Mouse (Mus musculus): ENCODE measurements around the gene Erf.
A peak's percentile ranks its signal among the peaks of the same experiment; 100 is the strongest.

Erf gene

GRCm38 (mm10) chr7:25248846-25249313 lies 1.7 kb downstream of the Erf start:
- H3K9me3 ChIP-seq (ENCODE audit: low read length), result no peaks in the 10 kb centered on the region
- peak overlapping the region; percentile 98 for H3K4me3 ChIP-seq (replicated peaks; ENCODE audit: low read length)
- peaks cover 68% of the 10 kb centered on the region for H3K4me1 ChIP-seq (replicated peaks; ENCODE audit: low read depth, low read length)
- peaks cover 45% of the 10 kb centered on the region for H3K36me3 ChIP-seq (ENCODE audit: insufficient read depth, low read length)
- H3K27me3 ChIP-seq (ENCODE audit: insufficient read depth, low read length), result no peaks in the 10 kb centered on the region
- TF ChIP-seq NANOG (IDR thresholded peaks at IDR 0.05; ENCODE audit: borderline replicate concordance, low read length) (no peak), CTCF (conservative IDR thresholded peaks at IDR 0.05; ENCODE audit: low read length) (no peak), POU5F1 (IDR thresholded peaks at IDR 0.05; ENCODE audit: borderline replicate concordance, low read length) (no peak)

GRCm38 (mm10) chr7:25248018-25248647 lies 2.4 kb downstream of the Erf start:
- Histone ChIP-seq H3K4me3 (replicated peaks; ENCODE audit: low read length) (peak overlapping the region; percentile 98), H3K9me3 (ENCODE audit: low read length) (no peaks in the 10 kb centered on the region), H3K27me3 (ENCODE audit: insufficient read depth, low read length) (no peaks in the 10 kb centered on the region), H3K4me1 (replicated peaks; ENCODE audit: low read depth, low read length) (peaks cover 71% of the 10 kb centered on the region), H3K36me3 (ENCODE audit: insufficient read depth, low read length) (peaks cover 50% of the 10 kb centered on the region)
- TF ChIP-seq CTCF (conservative IDR thresholded peaks at IDR 0.05; ENCODE audit: low read length) (no peak), POU5F1 (IDR thresholded peaks at IDR 0.05; ENCODE audit: borderline replicate concordance, low read length) (no peak)

GRCm38 (mm10) chr7:25247498-25247897 lies 3.1 kb downstream of the Erf start:
- Histone ChIP-seq H3K4me1 (replicated peaks; ENCODE audit: low read depth, low read length) (peaks cover 73% of the 10 kb centered on the region), H3K27me3 (ENCODE audit: insufficient read depth, low read length) (no peaks in the 10 kb centered on the region), H3K36me3 (ENCODE audit: insufficient read depth, low read length) (peaks cover 56% of the 10 kb centered on the region), H3K4me3 (replicated peaks; ENCODE audit: low read length) (peak overlapping the region; percentile 98), H3K9me3 (ENCODE audit: low read length) (no peaks in the 10 kb centered on the region)
- TF ChIP-seq POU5F1 (IDR thresholded peaks at IDR 0.05; ENCODE audit: borderline replicate concordance, low read length), result no peak

GRCm38 (mm10) chr7:25246759-25247137 lies 3.8 kb downstream of the Erf start:
- peaks cover 69% of the 10 kb centered on the region for H3K4me1 ChIP-seq (replicated peaks; ENCODE audit: low read depth, low read length)
- H3K27me3 ChIP-seq (ENCODE audit: insufficient read depth, low read length), result no peaks in the 10 kb centered on the region
- peaks cover 59% of the 10 kb centered on the region for H3K36me3 ChIP-seq (ENCODE audit: insufficient read depth, low read length)
- no peaks in the 10 kb centered on the region for H3K9me3 ChIP-seq (ENCODE audit: low read length)
- H3K4me3 ChIP-seq (replicated peaks; ENCODE audit: low read length), result peak overlapping the region; percentile 98
- TF ChIP-seq CTCF (conservative IDR thresholded peaks at IDR 0.05; ENCODE audit: low read length), result no peak
- TF ChIP-seq NANOG (IDR thresholded peaks at IDR 0.05; ENCODE audit: borderline replicate concordance, low read length), result no peak
- TF ChIP-seq POU5F1 (IDR thresholded peaks at IDR 0.05; ENCODE audit: borderline replicate concordance, low read length), result no peak

- no peaks in the 10 kb centered on the region for H3K9me3 ChIP-seq (ENCODE audit: low read length)
- H3K4me1 ChIP-seq (replicated peaks; ENCODE audit: low read depth, low read length), result peaks cover 69% of the 10 kb centered on the region
- peak overlapping the region; percentile 98 for H3K4me3 ChIP-seq (replicated peaks; ENCODE audit: low read length)
- TF ChIP-seq CTCF (conservative IDR thresholded peaks at IDR 0.05; ENCODE audit: low read length), result no peak
- no peak for TF ChIP-seq POU5F1 (IDR thresholded peaks at IDR 0.05; ENCODE audit: borderline replicate concordance, low read length)
- no peak for TF ChIP-seq NANOG (IDR thresholded peaks at IDR 0.05; ENCODE audit: borderline replicate concordance, low read length)
- peaks cover 64% of the 10 kb centered on the region for H3K36me3 ChIP-seq (ENCODE audit: insufficient read depth, low read length)
- no peaks in the 10 kb centered on the region for H3K27me3 ChIP-seq (ENCODE audit: insufficient read depth, low read length)
Observed at GRCm38 (mm10) chr7:25246079-25246758, 4.3 kb downstream of the Erf start.

- Histone ChIP-seq H3K4me1 (replicated peaks; ENCODE audit: low read depth, low read length) (peaks cover 79% of the 10 kb centered on the region), H3K4me3 (replicated peaks; ENCODE audit: low read length) (peak overlapping the region; percentile 98), H3K27me3 (ENCODE audit: insufficient read depth, low read length) (no peaks in the 10 kb centered on the region), H3K36me3 (ENCODE audit: insufficient read depth, low read length) (peaks cover 77% of the 10 kb centered on the region), H3K9me3 (ENCODE audit: low read length) (no peaks in the 10 kb centered on the region)
- TF ChIP-seq NANOG (IDR thresholded peaks at IDR 0.05; ENCODE audit: borderline replicate concordance, low read length), result no peak
- TF ChIP-seq POU5F1 (IDR thresholded peaks at IDR 0.05; ENCODE audit: borderline replicate concordance, low read length), result no peak
Observed at GRCm38 (mm10) chr7:25244562-25245369, 5.8 kb downstream of the Erf start.

GRCm38 (mm10) chr7:25243361-25243760 lies 7.2 kb downstream of the Erf start:
- Histone ChIP-seq H3K4me3 (replicated peaks; ENCODE audit: low read length) (peak overlapping the region; percentile 32; the same call in 1 of the 2 replicates), H3K4me1 (replicated peaks; ENCODE audit: low read depth, low read length) (peaks cover 91% of the 10 kb centered on the region), H3K27me3 (ENCODE audit: insufficient read depth, low read length) (no peaks in the 10 kb centered on the region), H3K9me3 (ENCODE audit: low read length) (no peaks in the 10 kb centered on the region), H3K36me3 (ENCODE audit: insufficient read depth, low read length) (peaks cover 75% of the 10 kb centered on the region)
- TF ChIP-seq POU5F1 (IDR thresholded peaks at IDR 0.05; ENCODE audit: borderline replicate concordance, low read length) (no peak), NANOG (IDR thresholded peaks at IDR 0.05; ENCODE audit: borderline replicate concordance, low read length) (no peak)

- no peak for TF ChIP-seq POU5F1 (IDR thresholded peaks at IDR 0.05; ENCODE audit: borderline replicate concordance, low read length)
- no peak; the same call in 1 of the 2 replicates for TF ChIP-seq CTCF (conservative IDR thresholded peaks at IDR 0.05; ENCODE audit: low read length)
- TF ChIP-seq NANOG (IDR thresholded peaks at IDR 0.05; ENCODE audit: borderline replicate concordance, low read length), result no peak
- Histone ChIP-seq H3K36me3 (ENCODE audit: insufficient read depth, low read length) (peaks cover 54% of the 10 kb centered on the region), H3K4me1 (replicated peaks; ENCODE audit: low read depth, low read length) (peaks cover 78% of the 10 kb centered on the region), H3K9me3 (ENCODE audit: low read length) (no peaks in the 10 kb centered on the region), H3K4me3 (replicated peaks; ENCODE audit: low read length) (no peak overlapping the region), H3K27me3 (ENCODE audit: insufficient read depth, low read length) (no peaks in the 10 kb centered on the region)
Observed at GRCm38 (mm10) chr7:25241062-25241461, 9.5 kb downstream of the Erf start.

Data from E14TG2a.4 (cell line).